Mouse (Mus musculus): ENCODE results near the gene Elf1. TPM values are rescaled to one million over a fixed set of nuclear protein-coding genes. Genes with fewer than 3 reads are reported as not detected.
"Not testable (repeated sequence)": the region's sequence is repeated elsewhere in the genome, so short reads cannot be mapped to it uniquely, and the experiment has no call there.

The Elf1 gene
- total and polyA plus RNA-seq, 2 experiments from 2014 or later = 3.4 to 6.4 TPM

DNA sequence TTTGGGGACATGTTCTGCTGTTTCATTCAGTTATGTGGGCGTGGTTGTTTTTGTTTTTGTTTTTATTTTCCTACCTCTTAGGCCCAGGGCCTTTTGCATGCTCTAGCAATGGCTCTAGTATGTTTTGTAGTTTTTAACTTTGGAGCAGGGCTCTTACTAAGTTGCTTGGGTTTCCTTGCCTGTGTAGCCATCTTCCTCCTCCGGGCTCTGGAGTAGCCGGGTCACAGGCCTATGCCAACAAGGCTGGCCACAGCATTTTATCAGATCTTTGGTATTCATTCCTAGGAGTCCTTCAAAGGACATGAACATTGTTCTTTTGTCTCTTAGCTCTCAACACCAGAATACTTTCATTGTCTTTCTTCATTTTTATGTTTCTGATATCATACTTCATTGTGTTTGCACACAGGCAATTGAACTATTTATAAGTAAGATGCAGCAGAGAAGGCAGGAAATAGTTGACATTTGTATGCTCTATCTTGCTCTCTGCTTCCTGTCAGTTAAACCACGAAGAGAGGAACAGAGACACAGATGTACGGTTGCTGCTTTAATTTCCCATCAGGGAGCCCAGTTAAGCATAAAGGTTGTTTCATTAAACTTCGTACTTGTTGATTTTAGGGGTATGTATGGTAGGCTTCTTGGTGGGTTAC, 40.6 kb downstream of the Elf1 start:
- no peaks in the 10 kb centered on the region for H3K27me3 ChIP-seq (ENCODE audit: insufficient read depth, low read length)
- DNase-seq (ENCODE audit: low spot score) = no peak
- no peak overlapping the region for H3K9ac ChIP-seq (replicated peaks; ENCODE audit: low read length)
- no peak overlapping the region for H3K4me3 ChIP-seq (ENCODE audit: low read length)
- H3K36me3 ChIP-seq (ENCODE audit: insufficient read depth, low read length) = no peaks in the 10 kb centered on the region
- no peak overlapping the region for H3K27ac ChIP-seq
- no peaks in the 10 kb centered on the region for H3K9me3 ChIP-seq (ENCODE audit: low read length)
- no peak for ATAC-seq
- WGBS = 68% methylated on average over 6 of the region's 6 CpGs
- H3K4me2 ChIP-seq (ENCODE audit: low read depth, low read length) = no peak overlapping the region
- TF ChIP-seq CTCF (IDR thresholded peaks at IDR 0.05; ENCODE audit: low read depth) = no peak
- no peaks in the 10 kb centered on the region for H3K4me1 ChIP-seq (ENCODE audit: insufficient read depth, low read length)

DNA sequence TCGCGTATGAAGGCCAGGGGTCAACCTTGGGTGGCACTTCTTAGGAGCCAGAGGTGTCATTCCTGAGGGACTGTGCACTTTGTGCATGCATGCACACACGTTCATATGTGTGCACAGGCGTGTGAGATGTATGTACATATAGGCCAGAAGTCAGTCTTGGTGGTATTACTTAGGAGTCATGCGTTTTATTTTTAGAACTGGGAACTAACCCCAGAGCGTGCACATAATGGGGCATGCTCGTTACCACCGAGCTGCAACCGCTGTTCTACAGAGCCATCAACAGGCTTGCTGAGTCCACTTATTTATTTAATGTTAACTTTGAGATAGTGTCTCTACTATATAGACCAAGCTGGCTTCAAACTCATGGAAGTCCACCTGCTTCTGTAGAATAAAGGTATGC, 41.4 kb downstream of the Elf1 start:
- no peak for TF ChIP-seq CTCF (IDR thresholded peaks at IDR 0.05; ENCODE audit: low read depth)
- 87% methylated on average over 9 of the region's 9 CpGs for WGBS
- ATAC-seq (no peak), DNase-seq (ENCODE audit: low spot score) (no peak)
- Histone ChIP-seq H3K27me3 (ENCODE audit: insufficient read depth, low read length) (no peaks in the 10 kb centered on the region), H3K4me1 (ENCODE audit: insufficient read depth, low read length) (no peaks in the 10 kb centered on the region), H3K9ac (replicated peaks; ENCODE audit: low read length) (no peak overlapping the region), H3K9me3 (ENCODE audit: low read length) (no peaks in the 10 kb centered on the region), H3K4me2 (ENCODE audit: low read depth, low read length) (no peak overlapping the region), H3K36me3 (ENCODE audit: insufficient read depth, low read length) (no peaks in the 10 kb centered on the region), H3K4me3 (ENCODE audit: low read length) (no peak overlapping the region), H3K27ac (no peak overlapping the region)

- not testable (repeated sequence) for DNase-seq (ENCODE audit: low spot score); ATAC-seq; H3K27me3 ChIP-seq (ENCODE audit: insufficient read depth, low read length); H3K9me3 ChIP-seq (ENCODE audit: low read length); H3K4me1 ChIP-seq (ENCODE audit: insufficient read depth, low read length); H3K4me3 ChIP-seq (ENCODE audit: low read length); H3K36me3 ChIP-seq (ENCODE audit: insufficient read depth, low read length); H3K4me2 ChIP-seq (ENCODE audit: low read depth, low read length); H3K27ac ChIP-seq; H3K9ac ChIP-seq (replicated peaks; ENCODE audit: low read length)
- WGBS = 94% methylated on average over 12 of the region's 12 CpGs
These were observed 45.1 kb downstream of the Elf1 start for GRCm38 (mm10) chr14:79526106-79526505.

- Histone ChIP-seq H3K27ac (no peak overlapping the region), H3K4me3 (ENCODE audit: low read length) (no peak overlapping the region), H3K9ac (replicated peaks; ENCODE audit: low read length) (no peak overlapping the region), H3K36me3 (ENCODE audit: insufficient read depth, low read length) (no peaks in the 10 kb centered on the region), H3K9me3 (ENCODE audit: low read length) (no peaks in the 10 kb centered on the region), H3K27me3 (ENCODE audit: insufficient read depth, low read length) (no peaks in the 10 kb centered on the region), H3K4me2 (ENCODE audit: low read depth, low read length) (no peak overlapping the region), H3K4me1 (ENCODE audit: insufficient read depth, low read length) (no peaks in the 10 kb centered on the region)
- WGBS = 74% methylated on average over 6 of the region's 6 CpGs
- no peak for DNase-seq (ENCODE audit: low spot score)
- no peak for ATAC-seq
- TF ChIP-seq CTCF (IDR thresholded peaks at IDR 0.05; ENCODE audit: low read depth) = no peak
These were observed 46.7 kb downstream of the Elf1 start for GRCm38 (mm10) chr14:79527704-79528103.

DNA sequence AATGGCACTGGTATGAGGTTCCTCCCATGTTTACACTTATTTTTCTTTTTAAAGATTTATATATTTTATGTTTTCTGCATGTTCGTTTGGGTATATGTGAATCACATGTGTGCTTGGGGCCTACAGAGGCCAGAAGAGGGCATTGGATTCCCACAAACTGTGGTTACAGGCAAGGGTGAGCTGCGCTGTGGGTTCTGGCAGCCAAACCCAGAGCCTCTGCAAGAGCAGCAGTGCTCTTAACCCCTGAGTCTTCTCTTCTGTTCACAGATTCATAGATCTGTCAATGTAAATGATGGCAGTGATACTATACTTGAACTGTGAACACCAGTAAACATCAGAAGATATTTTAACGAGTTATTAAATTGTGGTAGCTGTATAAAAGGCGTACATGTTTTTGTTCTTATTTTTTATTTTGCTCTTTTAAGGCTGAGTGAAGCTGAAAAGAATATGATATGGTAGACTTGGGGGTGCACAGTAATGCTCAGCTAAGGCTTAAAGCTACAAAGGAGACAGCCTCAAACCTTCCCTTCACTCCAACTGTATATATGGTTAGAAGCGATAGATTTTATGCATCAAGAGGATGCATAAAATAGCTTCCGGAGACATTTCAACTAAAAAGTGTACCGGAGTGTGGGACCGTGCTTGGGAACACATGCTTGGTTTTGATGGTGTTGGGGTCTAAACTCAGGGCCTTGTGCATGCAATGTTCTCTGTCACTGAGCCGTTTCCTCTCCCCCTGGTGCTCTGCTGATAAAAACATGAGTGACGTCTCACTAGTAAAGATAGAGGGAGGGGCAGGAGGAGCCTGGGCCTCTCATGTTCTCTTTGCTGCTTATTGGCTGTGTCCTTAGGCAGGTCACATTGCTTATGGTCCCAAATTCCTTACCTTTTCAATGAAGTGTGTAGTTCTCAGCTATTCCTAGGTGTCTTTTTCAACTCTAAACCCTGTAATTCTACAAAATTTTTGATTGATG, 48.9 kb downstream of the Elf1 start:
- DNase-seq (ENCODE audit: low spot score) = no peak
- TF ChIP-seq CTCF (IDR thresholded peaks at IDR 0.05; ENCODE audit: low read depth) = no peak
- Histone ChIP-seq H3K4me1 (ENCODE audit: insufficient read depth, low read length) (no peaks in the 10 kb centered on the region), H3K4me3 (ENCODE audit: low read length) (no peak overlapping the region), H3K9ac (replicated peaks; ENCODE audit: low read length) (no peak overlapping the region), H3K4me2 (ENCODE audit: low read depth, low read length) (no peak overlapping the region), H3K27ac (no peak overlapping the region), H3K9me3 (ENCODE audit: low read length) (no peaks in the 10 kb centered on the region), H3K27me3 (ENCODE audit: insufficient read depth, low read length) (no peaks in the 10 kb centered on the region), H3K36me3 (ENCODE audit: insufficient read depth, low read length) (no peaks in the 10 kb centered on the region)
- ATAC-seq = no peak
- WGBS = 79% methylated on average over 10 of the region's 10 CpGs

GRCm38 (mm10) chr14:79530761-79531160, 49.8 kb downstream of the Elf1 start:
- no peak overlapping the region for H3K4me2 ChIP-seq (ENCODE audit: low read depth, low read length)
- H3K27ac ChIP-seq = no peak overlapping the region
- no peak for TF ChIP-seq CTCF (IDR thresholded peaks at IDR 0.05; ENCODE audit: low read depth)
- no peaks in the 10 kb centered on the region for H3K27me3 ChIP-seq (ENCODE audit: insufficient read depth, low read length)
- no peak overlapping the region for H3K9ac ChIP-seq (replicated peaks; ENCODE audit: low read length)
- H3K9me3 ChIP-seq (ENCODE audit: low read length) = no peaks in the 10 kb centered on the region
- ATAC-seq (no peak), DNase-seq (ENCODE audit: low spot score) (no peak)
- no peaks in the 10 kb centered on the region for H3K4me1 ChIP-seq (ENCODE audit: insufficient read depth, low read length)
- no peak overlapping the region for H3K4me3 ChIP-seq (ENCODE audit: low read length)
- 87% methylated on average over 6 of the region's 6 CpGs for WGBS
- H3K36me3 ChIP-seq (ENCODE audit: insufficient read depth, low read length) = no peaks in the 10 kb centered on the region

All from hindbrain, postnatal 0 days (tissue).